Mouse (Mus musculus): ENCODE data around the gene Slc7a15. TPM values are rescaled to one million over a fixed set of nuclear protein-coding genes. Genes with fewer than 3 reads are reported as not detected.

Slc7a15 gene
- total RNA-seq (2023): not detected

DNA sequence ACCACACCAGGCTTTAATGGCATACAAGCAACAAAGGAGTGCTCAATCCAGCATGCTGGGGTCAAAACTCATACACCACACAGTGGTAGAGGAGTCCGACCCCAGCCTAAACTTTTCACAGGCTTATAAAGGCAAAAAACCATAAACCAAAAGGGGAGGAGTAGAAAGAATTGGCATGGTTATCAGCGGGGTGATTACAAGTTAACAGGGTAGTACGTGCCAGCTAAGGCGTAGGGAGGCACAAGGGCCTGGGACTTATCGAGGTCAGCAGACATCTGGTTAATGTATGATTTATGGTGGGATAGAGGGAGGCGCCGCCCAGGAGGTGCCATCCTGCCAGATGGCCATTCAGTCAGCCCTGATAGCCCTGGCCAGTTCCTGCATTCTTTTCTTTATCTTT, at the start of gene Slc7a15:
Gene Slc7a15 (minus strand): TSS at position 101 of the 400 bp plus-strand sequence.

DNA sequence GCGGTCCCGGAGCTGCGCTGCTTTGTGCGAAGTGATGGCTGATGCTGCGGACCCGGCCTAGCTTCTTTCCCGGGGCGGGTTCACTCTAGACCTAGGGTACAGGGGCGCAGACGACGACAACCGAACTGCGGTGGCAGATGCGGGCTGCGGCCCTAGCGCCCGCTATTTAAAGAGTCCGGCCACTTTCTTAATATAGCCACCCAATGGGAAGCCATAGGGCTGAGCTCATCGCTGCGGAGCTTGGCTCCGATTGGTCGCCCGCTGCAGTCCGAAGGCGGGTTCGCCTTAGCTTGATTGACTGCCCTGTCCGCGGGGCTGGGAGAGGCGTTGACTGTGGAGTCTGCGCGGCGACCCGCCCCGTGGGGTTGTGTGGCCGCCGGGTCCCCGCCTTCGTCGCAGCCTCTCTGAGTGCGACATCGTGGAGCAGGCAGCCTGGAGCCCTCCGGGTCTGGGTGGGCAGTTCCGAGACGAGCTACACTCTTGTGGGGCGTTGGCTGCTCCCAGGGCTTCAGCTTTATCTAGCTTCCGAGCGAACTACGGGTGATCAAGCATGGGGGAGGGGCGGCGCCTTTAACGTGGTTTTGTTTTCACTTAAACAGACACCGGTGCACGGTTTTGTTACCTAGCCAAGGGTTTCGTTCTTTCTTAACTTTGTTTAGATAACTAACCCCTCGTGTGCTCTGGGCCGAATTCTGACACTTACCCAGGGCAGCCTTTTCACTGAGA, 98.8 kb downstream of the Slc7a15 start, which contains the start of gene Rhob:
Gene Rhob (minus strand): TSS at position 139 of the 726 bp plus-strand sequence.

Other genes starting within 250 kb of the Slc7a15 start
- gene Rhob, start 99.1 kb downstream of the Slc7a15 start, total RNA-seq (2023): 146 TPM
- gene Pum2, start 75.1 kb upstream of the Slc7a15 start, total RNA-seq (2023): 227 TPM
- gene Sdc1, start 172.3 kb upstream of the Slc7a15 start, total RNA-seq (2023): 1.0 TPM

All from CD8-positive naive resting alpha-beta T cell, adult 57 days (primary cell).